Mouse (Mus musculus) heart, adult 2 months (tissue): ENCODE results near the gene Gm37240.

Source experiments
- CTCF ChIP-seq: fragments of 200-600 bp; IDR thresholded peaks from 2 replicates; pipeline ENCODE4 v1.8.1; 2022; ENCODE audit warnings: antibody characterized with exemption, mild to moderate bottlenecking, moderate library complexity
- POLR2A ChIP-seq: fragments of 200-500 bp; IDR thresholded peaks from 2 replicates; pipeline ENCODE4 v1.6.1; 2011; ENCODE audit warnings: mild to moderate bottlenecking, low read depth, low read length, control low read depth; ENCODE audit not compliant: insufficient read depth

DNA sequence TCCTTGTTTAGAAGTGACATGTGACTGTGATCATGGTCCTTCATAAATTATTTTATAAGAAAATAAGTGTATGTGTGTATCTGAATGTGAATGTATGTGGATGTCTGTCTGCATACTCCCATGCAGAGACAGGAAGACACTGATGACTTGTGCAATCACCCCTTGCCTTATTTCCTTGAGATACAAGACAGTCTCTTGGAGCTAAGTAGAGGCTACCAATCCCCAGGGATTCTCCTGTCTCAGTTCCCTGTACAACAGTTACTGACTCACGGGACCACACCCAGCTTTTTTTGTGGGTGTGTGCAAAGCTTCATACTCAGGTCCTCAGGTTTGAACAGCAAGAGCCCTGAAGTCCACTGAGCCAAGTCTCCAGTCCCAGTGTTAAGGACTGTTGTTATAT is 964.1 kb downstream of the Gm37240 start:
- TF ChIP-seq CTCF (no peak), POLR2A (no peak)
